Mouse (Mus musculus): ENCODE results near the gene Tapbpl. TPM values are rescaled to one million over a fixed set of nuclear protein-coding genes. Genes with fewer than 3 reads are reported as not detected.

The Tapbpl gene
- total RNA-seq, 2 experiments from 2014 or later = 2.4 to 2.5 TPM

DNA sequence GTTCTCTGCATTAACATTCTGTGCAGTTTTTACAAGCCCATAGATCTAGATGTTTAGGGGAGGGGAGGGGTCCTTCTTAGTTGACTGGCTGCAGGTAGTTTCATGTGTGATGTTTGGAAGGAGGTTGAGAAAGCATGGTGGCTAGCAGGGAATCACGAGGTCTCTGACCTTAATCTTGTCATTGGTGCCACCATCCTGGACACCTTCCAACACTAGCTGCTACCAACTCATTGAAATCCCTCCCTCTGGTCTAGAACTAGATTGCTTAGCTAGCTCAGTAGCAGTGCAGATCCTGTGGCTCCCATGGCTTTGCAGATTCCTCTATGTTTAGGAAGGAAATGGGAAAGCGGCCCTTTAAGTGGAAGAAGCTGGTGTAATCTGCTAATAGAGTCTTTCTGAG is 14.8 kb downstream of the Tapbpl start:
- DNase-seq (ENCODE audit: extremely low spot score in 1 of 2, low spot score in 2 of 2) = no peak
- intact Hi-C loops (cut with DNase I) = loop anchor here (5.0 kb wide), 1 partner anchor 50 kb away; no protein-coding TSS in a partner anchor

DNA sequence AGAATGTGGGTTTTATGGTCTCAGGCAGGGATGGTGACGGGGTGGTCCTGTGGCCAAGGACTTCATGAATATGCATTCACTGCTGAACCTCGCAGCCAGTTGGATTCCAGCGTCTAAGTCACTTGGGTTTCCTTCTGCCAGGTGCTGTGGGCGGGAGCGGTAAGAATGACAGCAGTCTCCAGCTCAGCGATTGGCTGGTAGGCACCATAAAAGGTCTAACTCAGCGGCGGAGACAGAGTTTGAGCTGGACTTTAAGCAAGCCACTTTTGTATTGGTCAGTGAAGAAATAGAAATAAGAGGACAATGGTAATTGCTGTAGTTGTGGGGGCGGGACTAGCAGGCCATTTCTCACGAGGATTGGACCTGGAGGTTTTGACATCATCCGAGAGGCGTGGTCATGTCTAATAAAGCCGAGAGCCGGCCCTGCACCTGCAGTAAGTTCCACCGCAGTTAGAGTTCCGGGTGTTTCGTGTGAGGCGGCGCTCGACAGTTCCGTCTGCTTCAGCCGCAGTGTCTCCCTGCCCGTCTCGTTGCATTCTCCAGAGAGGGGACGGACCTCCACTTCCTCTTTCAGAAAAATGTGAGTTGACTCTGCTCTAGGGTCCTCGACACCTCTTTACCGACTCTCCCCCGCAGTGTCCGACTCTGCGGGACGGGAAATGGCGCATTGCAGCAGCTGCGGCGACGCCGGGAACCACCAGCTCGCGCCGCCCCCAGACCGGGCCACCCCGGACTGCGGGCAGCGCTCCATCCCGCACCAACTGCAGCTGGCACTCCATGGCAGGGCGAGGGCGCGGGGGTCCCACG is 16.3 kb downstream of the Tapbpl start, which contains the start of gene Vamp1:
TSS of gene Vamp1 (plus strand) at position 404 of the 807 bp plus-strand sequence.
- intact Hi-C loops (cut with DNase I) = loop anchor here (5.0 kb wide), 1 partner anchor 52 kb away; no protein-coding TSS in a partner anchor
- peak; percentile 95 for DNase-seq (ENCODE audit: extremely low spot score in 1 of 2, low spot score in 2 of 2)

- intact Hi-C loops (cut with DNase I) = no loop called here
- DNase-seq (ENCODE audit: extremely low spot score in 1 of 2, low spot score in 2 of 2) = no peak
Measured at GRCm38 (mm10) chr6:125213715-125214114, 17.9 kb downstream of the Tapbpl start.

- DNase-seq (ENCODE audit: extremely low spot score in 1 of 2, low spot score in 2 of 2) = no peak
- intact Hi-C loops (cut with DNase I) = no loop called here
Measured at GRCm38 (mm10) chr6:125213129-125213528, 18.5 kb downstream of the Tapbpl start.

DNA sequence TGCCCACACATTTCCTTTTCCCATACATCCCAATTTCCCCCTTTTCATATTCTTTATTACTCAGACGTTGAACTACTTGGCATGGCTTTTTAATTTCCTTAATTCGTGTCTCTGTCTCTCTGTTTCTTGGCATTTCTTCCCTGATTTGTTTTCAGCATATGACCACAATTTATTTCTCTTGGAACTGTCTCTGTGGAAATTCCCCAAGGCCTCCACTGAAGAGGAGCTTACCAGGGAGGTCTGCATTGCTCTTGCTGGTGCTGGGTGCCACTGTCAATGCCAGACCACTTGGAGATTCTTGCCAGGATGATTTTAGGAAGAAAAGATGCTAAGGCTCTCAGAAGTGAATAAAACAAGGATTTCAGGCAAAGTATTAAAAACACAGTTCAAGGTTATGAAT is 19.0 kb downstream of the Tapbpl start:
- no peak for DNase-seq (ENCODE audit: extremely low spot score in 1 of 2, low spot score in 2 of 2)
- intact Hi-C loops (cut with DNase I) = no loop called here

- DNase-seq (ENCODE audit: extremely low spot score in 1 of 2, low spot score in 2 of 2) = no peak
- intact Hi-C loops (cut with DNase I) = no loop called here
Measured at GRCm38 (mm10) chr6:125210436-125210835, 21.2 kb downstream of the Tapbpl start.

- intact Hi-C loops (cut with DNase I) = no loop called here
- DNase-seq (ENCODE audit: extremely low spot score in 1 of 2, low spot score in 2 of 2) = no peak
Measured at GRCm38 (mm10) chr6:125197166-125197565, 34.5 kb downstream of the Tapbpl start.

GRCm38 (mm10) chr6:125196301-125196700 is 35.4 kb downstream of the Tapbpl start:
- no peak for DNase-seq (ENCODE audit: extremely low spot score in 1 of 2, low spot score in 2 of 2)
- intact Hi-C loops (cut with DNase I) = no loop called here

DNA sequence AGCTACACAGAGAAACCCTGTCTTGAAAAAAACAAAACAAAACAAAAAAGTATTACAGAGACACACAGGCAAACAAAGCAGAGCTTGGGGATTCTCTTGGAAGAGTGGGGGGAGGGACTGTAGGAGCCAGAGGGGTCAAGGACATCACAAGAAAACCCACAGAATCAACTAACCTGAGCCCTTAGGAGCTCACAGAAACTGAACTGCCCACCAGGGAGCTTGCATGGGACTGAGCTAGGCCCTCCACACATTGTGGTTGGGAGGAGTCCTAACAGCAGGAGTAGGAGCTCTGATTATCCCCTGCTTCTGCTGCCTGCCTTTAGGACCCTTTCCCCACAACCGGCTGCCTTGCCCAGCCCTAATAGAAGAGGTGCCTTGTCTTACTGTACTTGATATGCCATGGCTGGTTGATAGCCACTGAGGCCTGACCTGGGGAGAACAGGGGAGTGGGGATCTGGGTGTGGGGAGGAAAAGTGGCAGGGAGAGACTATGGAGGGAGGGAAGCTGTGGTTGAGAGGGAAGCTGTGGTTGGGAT is 36.1 kb downstream of the Tapbpl start:
- intact Hi-C loops (cut with DNase I) = no loop called here
- no peak for DNase-seq (ENCODE audit: extremely low spot score in 1 of 2, low spot score in 2 of 2)

GRCm38 (mm10) chr6:125193390-125193789 is 38.3 kb downstream of the Tapbpl start:
- no peak for DNase-seq (ENCODE audit: extremely low spot score in 1 of 2, low spot score in 2 of 2)
- intact Hi-C loops (cut with DNase I) = no loop called here

- no peak for DNase-seq (ENCODE audit: extremely low spot score in 1 of 2, low spot score in 2 of 2)
- intact Hi-C loops (cut with DNase I) = no loop called here
Measured at GRCm38 (mm10) chr6:125192841-125193240, 38.8 kb downstream of the Tapbpl start.

GRCm38 (mm10) chr6:125192016-125192714 is 39.5 kb downstream of the Tapbpl start:
- intact Hi-C loops (cut with DNase I) = no loop called here
- DNase-seq (ENCODE audit: extremely low spot score in 1 of 2, low spot score in 2 of 2) = peak; percentile 91 to 96

- DNase-seq (ENCODE audit: extremely low spot score in 1 of 2, low spot score in 2 of 2) = peak; percentile 97 to 98
- intact Hi-C loops (cut with DNase I) = loop anchor here (2.0 kb wide), 1 partner anchor 25 kb away; the partner anchor contains the start of gene Gapdh
Measured at GRCm38 (mm10) chr6:125191332-125192015, 40.2 kb downstream of the Tapbpl start, which contains the start of the genes Ncapd2 and Mrpl51. Gene Ncapd2, minus strand, starts transcription at chr6:125191701. Gene Mrpl51, plus strand, starts transcription at chr6:125191801.

- DNase-seq (ENCODE audit: extremely low spot score in 1 of 2, low spot score in 2 of 2) = no peak
- intact Hi-C loops (cut with DNase I) = loop anchor here (2.0 kb wide), 1 partner anchor 24 kb away; the partner anchor contains the start of gene Gapdh
Measured at GRCm38 (mm10) chr6:125190816-125191215, 40.8 kb downstream of the Tapbpl start.

GRCm38 (mm10) chr6:125186203-125186602 is 45.5 kb downstream of the Tapbpl start:
- intact Hi-C loops (cut with DNase I) = no loop called here
- no peak for DNase-seq (ENCODE audit: extremely low spot score in 1 of 2, low spot score in 2 of 2)

DNA sequence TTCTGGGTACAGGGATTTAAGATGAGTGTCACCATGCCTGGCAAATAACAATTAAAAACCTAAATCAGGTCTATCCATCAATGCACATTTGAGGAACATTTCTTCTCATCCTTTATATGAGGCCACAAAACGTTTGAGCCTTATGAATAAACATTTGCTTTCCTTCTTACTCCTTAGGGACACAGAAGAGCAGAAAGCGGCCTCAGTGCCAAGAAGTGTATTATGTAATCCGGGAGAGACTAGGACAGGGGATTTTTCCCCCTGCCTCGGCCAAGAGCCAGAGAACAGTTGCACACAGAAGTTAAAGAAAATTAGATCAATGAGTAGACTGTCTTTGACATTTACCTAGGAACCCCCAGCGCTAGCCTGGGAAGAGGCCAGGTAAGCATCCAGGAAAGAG is 49.5 kb downstream of the Tapbpl start:
- no peak for DNase-seq (ENCODE audit: extremely low spot score in 1 of 2, low spot score in 2 of 2)
- intact Hi-C loops (cut with DNase I) = no loop called here

DNA sequence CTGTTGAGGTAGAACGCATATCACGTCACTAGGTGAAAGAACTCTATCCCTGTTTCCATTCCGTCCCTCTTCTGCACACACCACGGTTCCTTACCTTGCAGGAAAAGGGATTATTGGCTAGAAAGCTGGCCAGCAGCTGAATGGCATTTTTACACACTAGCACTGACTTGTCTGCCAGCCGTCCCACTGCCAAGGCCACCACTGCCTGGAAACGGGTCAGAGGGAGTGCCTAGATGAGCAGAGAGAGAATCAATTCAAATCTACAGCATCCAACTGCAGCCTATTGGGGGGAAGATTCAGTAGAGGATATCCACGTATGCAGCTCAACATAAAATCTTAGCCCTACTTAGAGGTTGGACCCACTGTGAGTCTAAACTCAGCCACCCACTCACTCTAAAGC is 52.1 kb downstream of the Tapbpl start:
- intact Hi-C loops (cut with DNase I) = no loop called here
- DNase-seq (ENCODE audit: extremely low spot score in 1 of 2, low spot score in 2 of 2) = no peak

GRCm38 (mm10) chr6:125175469-125175868 is 56.2 kb downstream of the Tapbpl start:
- intact Hi-C loops (cut with DNase I) = no loop called here
- DNase-seq (ENCODE audit: extremely low spot score in 1 of 2, low spot score in 2 of 2) = no peak

All from left cerebral cortex, postnatal 10 days (tissue).